16 mouse cellular contexts compared by ENCODE assay signal in the genomic region with DNA sequence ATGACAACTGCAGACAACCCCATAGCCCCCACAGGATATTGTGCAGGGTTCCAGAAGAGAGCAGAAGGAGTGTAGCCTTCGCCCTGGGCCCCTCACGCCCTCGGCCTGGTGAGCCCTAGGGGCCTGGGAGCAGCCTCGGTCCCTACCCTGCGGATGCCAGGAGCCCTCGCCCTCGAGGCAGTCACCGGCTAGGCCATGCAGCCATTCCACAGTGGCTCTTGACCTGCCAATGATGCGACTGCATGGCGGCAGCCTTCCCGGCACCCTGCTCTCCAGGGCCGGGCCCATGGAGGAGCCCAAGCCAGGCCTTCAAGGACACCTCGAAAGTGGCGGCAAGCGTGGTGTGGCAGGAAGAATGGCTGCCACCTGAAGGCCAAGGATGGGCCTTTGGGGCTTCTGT.
A peak's percentile ranks its signal among the peaks of the same experiment; 100 is the strongest.
DNase-seq lines count a peak whose midpoint lies in the region; ATAC-seq lines count a peak whose summit lies in the region.
"Had no signal": no experiment of that assay in that cellular context is flagged by ENCODE, and none has a peak within 500 bp of the region (broad histone marks: within the 10 kb centered on the region; RNA-seq: fewer than 3 reads in every experiment).

No protein-coding gene starts in this region.

- H3K9me3 ChIP-seq in hindbrain, embryonic 12.5 days (replicated peaks): peaks cover 87% of the 10 kb centered on the region
- peaks cover 96% of the 10 kb centered on the region for H3K9me3 ChIP-seq in hindbrain, embryonic 14.5 days (ENCODE audit: control insufficient read depth, low read length)
- H3K9me3 ChIP-seq in lung, embryonic 15.5 days: peaks cover 25% of the 10 kb centered on the region
- H3K9me3 ChIP-seq in liver, embryonic 13.5 days (replicated peaks): peaks cover 61% of the 10 kb centered on the region
- H3K9me3 ChIP-seq in stomach, embryonic 14.5 days (ENCODE audit: control insufficient read depth, low read depth, low read length): peaks cover 43% of the 10 kb centered on the region

- ATAC-seq in hindbrain, embryonic 12.5 days (ENCODE audit: low FRiP score): peak; percentile 51; the same call in 1 of the 2 replicates
- ATAC-seq in hindbrain, embryonic 14.5 days (ENCODE audit: low FRiP score): no peak
- 0 out of 2 replicates have a peak, but pooled peaks have one; percentile 17 for ATAC-seq in lung, embryonic 15.5 days (ENCODE audit: borderline replicate concordance, extremely low read depth, low FRiP score, low TSS enrichment)
- ATAC-seq in liver, embryonic 13.5 days (ENCODE audit: low read depth): 0 out of 2 replicates have a peak, but pooled peaks have one; percentile 29
- ATAC-seq in stomach, embryonic 14.5 days (ENCODE audit: insufficient number of reproducible peaks, insufficient read depth, low FRiP score, low read depth): 0 out of 2 replicates have a peak, but pooled peaks have one; percentile 38
- ATAC-seq: forebrain, embryonic 15.5 days had no signal

- no peak for DNase-seq in hindbrain, embryonic 14.5 days (ENCODE audit: low spot score)
- DNase-seq in lung, postnatal 36 days: no peak
- no peak for DNase-seq in liver, embryonic 13.5 days
- DNase-seq in adrenal gland, postnatal 14 days: no peak
- DNase-seq: cerebellum, postnatal 10 days; gastrocnemius, postnatal 36 days; kidney, postnatal 10 days; thymus, postnatal 4 days had no signal

- no peak overlapping the region for H3K27ac ChIP-seq in hindbrain, embryonic 12.5 days
- no peak overlapping the region for H3K27ac ChIP-seq in hindbrain, embryonic 14.5 days
- H3K27ac ChIP-seq in lung, embryonic 15.5 days: no peak overlapping the region
- no peak overlapping the region for H3K27ac ChIP-seq in liver, embryonic 13.5 days
- no peak overlapping the region for H3K27ac ChIP-seq in stomach, embryonic 14.5 days (ENCODE audit: low read length)
- H3K27ac ChIP-seq: forebrain, embryonic 15.5 days; heart, embryonic 13.5 days; limb, embryonic 13.5 days; neural tube, embryonic 15.5 days had no signal

- no peaks in the 10 kb centered on the region for H3K36me3 ChIP-seq in hindbrain, embryonic 12.5 days
- H3K36me3 ChIP-seq in hindbrain, embryonic 14.5 days (replicated peaks; ENCODE audit: control insufficient read depth, insufficient read depth): no peaks in the 10 kb centered on the region
- H3K36me3 ChIP-seq in lung, embryonic 15.5 days: no peaks in the 10 kb centered on the region
- no peaks in the 10 kb centered on the region for H3K36me3 ChIP-seq in liver, embryonic 13.5 days
- H3K36me3 ChIP-seq in stomach, embryonic 14.5 days (ENCODE audit: control insufficient read depth, insufficient read depth, low read length): no peaks in the 10 kb centered on the region
- H3K36me3 ChIP-seq: forebrain, embryonic 15.5 days; heart, embryonic 13.5 days; limb, embryonic 13.5 days; neural tube, embryonic 15.5 days had no signal

- H3K9ac ChIP-seq in hindbrain, embryonic 12.5 days: no peak overlapping the region
- H3K9ac ChIP-seq in hindbrain, embryonic 14.5 days: no peak overlapping the region
- no peak overlapping the region for H3K9ac ChIP-seq in lung, embryonic 15.5 days
- no peak overlapping the region for H3K9ac ChIP-seq in liver, embryonic 13.5 days
- H3K9ac ChIP-seq in stomach, embryonic 14.5 days (replicated peaks; ENCODE audit: low read depth, low read length): no peak overlapping the region
- H3K9ac ChIP-seq: forebrain, embryonic 15.5 days; heart, embryonic 13.5 days; limb, embryonic 13.5 days; neural tube, embryonic 15.5 days had no signal

- no peak overlapping the region for H3K4me3 ChIP-seq in hindbrain, embryonic 12.5 days
- H3K4me3 ChIP-seq in hindbrain, embryonic 14.5 days (replicated peaks; ENCODE audit: low read length): no peak overlapping the region
- no peak overlapping the region for H3K4me3 ChIP-seq in lung, embryonic 15.5 days
- H3K4me3 ChIP-seq in liver, embryonic 13.5 days (replicated peaks): no peak overlapping the region
- H3K4me3 ChIP-seq in stomach, embryonic 14.5 days (ENCODE audit: low read depth, low read length): no peak overlapping the region
- H3K4me3 ChIP-seq: forebrain, embryonic 15.5 days; heart, embryonic 13.5 days; limb, embryonic 13.5 days; myocyte; neural tube, embryonic 15.5 days had no signal

- no peak overlapping the region for H3K4me2 ChIP-seq in hindbrain, embryonic 12.5 days (replicated peaks)
- H3K4me2 ChIP-seq in hindbrain, embryonic 14.5 days (replicated peaks): no peak overlapping the region
- H3K4me2 ChIP-seq in lung, embryonic 15.5 days: no peak overlapping the region
- H3K4me2 ChIP-seq in liver, embryonic 13.5 days: no peak overlapping the region
- no peak overlapping the region for H3K4me2 ChIP-seq in stomach, embryonic 14.5 days (replicated peaks; ENCODE audit: low read depth, low read length)
- H3K4me2 ChIP-seq: forebrain, embryonic 15.5 days; heart, embryonic 13.5 days; limb, embryonic 13.5 days; neural tube, embryonic 15.5 days had no signal

- no peaks in the 10 kb centered on the region for H3K4me1 ChIP-seq in hindbrain, embryonic 12.5 days
- no peaks in the 10 kb centered on the region for H3K4me1 ChIP-seq in hindbrain, embryonic 14.5 days (replicated peaks; ENCODE audit: control insufficient read depth, insufficient read depth, low read length)
- H3K4me1 ChIP-seq in lung, embryonic 15.5 days: no peaks in the 10 kb centered on the region
- no peaks in the 10 kb centered on the region for H3K4me1 ChIP-seq in liver, embryonic 13.5 days (replicated peaks)
- no peaks in the 10 kb centered on the region for H3K4me1 ChIP-seq in stomach, embryonic 14.5 days (ENCODE audit: control insufficient read depth, insufficient read depth, low read length)
- H3K4me1 ChIP-seq: forebrain, embryonic 15.5 days; heart, embryonic 13.5 days; limb, embryonic 13.5 days; neural tube, embryonic 15.5 days had no signal

- H3K27me3 ChIP-seq in hindbrain, embryonic 12.5 days: no peaks in the 10 kb centered on the region
- H3K27me3 ChIP-seq in hindbrain, embryonic 14.5 days (ENCODE audit: control insufficient read depth, insufficient read depth, low read length): no peaks in the 10 kb centered on the region
- H3K27me3 ChIP-seq in lung, embryonic 15.5 days: no peaks in the 10 kb centered on the region
- no peaks in the 10 kb centered on the region for H3K27me3 ChIP-seq in liver, embryonic 13.5 days
- H3K27me3 ChIP-seq in stomach, embryonic 14.5 days (ENCODE audit: control insufficient read depth, insufficient read depth, low read length): no peaks in the 10 kb centered on the region
- H3K27me3 ChIP-seq: forebrain, embryonic 15.5 days; heart, embryonic 13.5 days; limb, embryonic 13.5 days; neural tube, embryonic 15.5 days had no signal

- WGBS in hindbrain, embryonic 12.5 days: 91% methylated on average over 15 of the region's 15 CpGs
- WGBS in hindbrain, embryonic 14.5 days: 90% methylated on average over 15 of the region's 15 CpGs
- 87% methylated on average over 15 of the region's 15 CpGs for WGBS in lung, embryonic 15.5 days
- WGBS in liver, embryonic 13.5 days (ENCODE audit: insufficient replicate concordance): 73% methylated on average over 15 of the region's 15 CpGs
- 86% methylated on average over 15 of the region's 15 CpGs for WGBS in stomach, embryonic 14.5 days
